Mouse (Mus musculus) duodenum, adult 2 months (tissue): ENCODE results near the gene Gm7792. TPM values are rescaled to one million over a fixed set of nuclear protein-coding genes. Genes with fewer than 3 reads are reported as not detected.

ENCODE experiments used
- polyA plus RNA-seq: library from polyadenylated mRNA; depleted of rRNA; stranded (reverse); fragments of >200 nt; gene quantifications from 2 replicates; pipeline ENCODE4 v1.2.3, GENCODE M21; 2012; ENCODE audit warnings: low replicate concordance; rRNA removed

The Gm7792 gene
- polyA plus RNA-seq: not detected in 2 replicates

GRCm38 (mm10) chr5:93843476-93843875 is at the start of gene Gm7792:
Gm7792 (plus strand) TSS chr5:93843776.

Other genes with a start within 250 kb of the Gm7792 start
- gene C87414, start 172.2 kb upstream of the Gm7792 start, polyA plus RNA-seq: 0.12 and 0.58 TPM in 2 replicates
- gene Gm16429, start 85.3 kb downstream of the Gm7792 start, polyA plus RNA-seq: not detected in 2 replicates
- not detected in 2 replicates for gene BC061212, start 226.8 kb downstream of the Gm7792 start, polyA plus RNA-seq
- gene Gm6351, start 232.6 kb downstream of the Gm7792 start, polyA plus RNA-seq: not detected in 2 replicates